Mouse (Mus musculus) testis, adult 2 months (tissue): ENCODE results near the gene Elovl6.

Source experiments
- CTCF ChIP-seq: fragments of 200-500 bp; IDR thresholded peaks from 2 replicates; pipeline ENCODE4 v1.5.1; 2012; ENCODE audit warnings: low read depth, mild to moderate bottlenecking, inconsistent platforms, low read length, moderate library complexity; ENCODE audit not compliant: control insufficient read depth, insufficient read depth, insufficient replicate concordance
- POLR2A ChIP-seq: fragments of 200-500 bp; IDR thresholded peaks from 2 replicates; pipeline ENCODE4 v1.6.1; 2012; ENCODE audit warnings: low read depth, mild to moderate bottlenecking, inconsistent platforms, low read length, moderate library complexity; ENCODE audit not compliant: control insufficient read depth

GRCm38 (mm10) chr3:129571642-129572041, 39.5 kb downstream of the Elovl6 start:
- no peak for TF ChIP-seq CTCF
- no peak for TF ChIP-seq POLR2A
